Mouse (Mus musculus) adipocyte (in vitro differentiated cells): Measurements from ENCODE around the gene Klhl33.
"Not testable (repeated sequence)": the region's sequence is repeated elsewhere in the genome, so short reads cannot be mapped to it uniquely, and the experiment has no call there.

Experiments used
- DNase-seq: peaks from one replicate; pipeline ENCODE4 v3.0.0-alpha.2; 2016; ENCODE audit warnings: low spot score

Gene Klhl33

DNA sequence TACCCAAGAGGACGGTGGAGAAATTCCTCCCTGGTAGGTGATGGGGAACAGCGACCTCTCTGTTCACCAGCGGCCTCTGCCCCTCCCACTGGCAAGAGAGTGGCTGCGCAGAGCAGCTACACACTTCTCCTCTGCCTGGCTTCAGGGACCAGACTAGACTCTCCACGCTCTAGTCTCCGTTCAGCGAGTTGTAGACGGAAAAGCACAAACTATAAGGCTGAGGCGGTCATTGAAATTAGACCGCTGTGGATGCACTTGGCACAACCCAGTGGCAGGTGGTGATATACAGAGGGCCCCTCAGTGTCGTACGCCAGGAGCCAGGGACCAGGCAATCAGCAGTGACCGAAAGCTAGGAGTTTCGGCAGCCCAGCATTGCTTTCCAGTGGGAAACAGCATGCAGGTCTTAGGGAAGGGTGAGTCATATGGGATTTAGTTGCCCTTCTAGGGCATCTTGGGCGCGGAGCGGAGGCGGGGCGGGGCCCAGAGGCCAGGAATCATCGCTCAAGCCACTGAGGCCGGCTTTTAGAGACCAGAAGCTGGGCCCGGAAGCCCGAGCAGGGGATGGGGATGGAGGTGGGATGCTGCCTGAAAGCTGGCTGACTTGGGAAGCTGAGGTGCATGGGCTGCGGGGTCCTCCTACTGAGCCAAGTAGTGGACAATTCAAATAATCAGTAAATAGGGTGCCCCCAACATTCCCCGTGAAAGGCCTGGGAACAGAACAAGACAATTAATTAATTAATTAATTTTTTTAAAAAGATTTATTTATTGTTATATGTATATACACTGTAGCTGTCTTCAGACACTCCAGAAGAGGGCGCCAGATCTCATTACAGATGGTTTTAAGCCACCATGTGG is 6.9 kb upstream of the Klhl33 start:
- DNase-seq: no peak

DNA sequence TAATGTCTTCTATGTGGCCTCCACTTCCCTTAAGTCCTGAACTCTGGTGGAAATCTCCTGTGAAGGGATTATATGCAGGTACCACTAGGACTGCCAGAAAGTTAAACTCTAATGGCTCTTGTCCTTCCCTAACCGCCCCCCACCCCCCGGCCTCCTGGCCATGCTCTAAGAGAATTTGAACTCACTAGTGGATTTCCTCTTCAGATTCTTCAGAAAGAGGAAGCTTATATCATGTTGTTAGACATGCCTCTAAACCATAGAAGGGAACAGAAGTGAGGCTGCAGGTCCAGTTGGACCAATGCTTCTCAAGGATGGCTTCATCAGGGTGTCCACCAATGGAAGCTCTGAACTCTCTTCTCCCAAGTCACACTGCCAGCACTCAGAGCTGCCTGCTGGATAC is 685 bp upstream of the Klhl33 start:
- DNase-seq: not testable (repeated sequence)

DNA sequence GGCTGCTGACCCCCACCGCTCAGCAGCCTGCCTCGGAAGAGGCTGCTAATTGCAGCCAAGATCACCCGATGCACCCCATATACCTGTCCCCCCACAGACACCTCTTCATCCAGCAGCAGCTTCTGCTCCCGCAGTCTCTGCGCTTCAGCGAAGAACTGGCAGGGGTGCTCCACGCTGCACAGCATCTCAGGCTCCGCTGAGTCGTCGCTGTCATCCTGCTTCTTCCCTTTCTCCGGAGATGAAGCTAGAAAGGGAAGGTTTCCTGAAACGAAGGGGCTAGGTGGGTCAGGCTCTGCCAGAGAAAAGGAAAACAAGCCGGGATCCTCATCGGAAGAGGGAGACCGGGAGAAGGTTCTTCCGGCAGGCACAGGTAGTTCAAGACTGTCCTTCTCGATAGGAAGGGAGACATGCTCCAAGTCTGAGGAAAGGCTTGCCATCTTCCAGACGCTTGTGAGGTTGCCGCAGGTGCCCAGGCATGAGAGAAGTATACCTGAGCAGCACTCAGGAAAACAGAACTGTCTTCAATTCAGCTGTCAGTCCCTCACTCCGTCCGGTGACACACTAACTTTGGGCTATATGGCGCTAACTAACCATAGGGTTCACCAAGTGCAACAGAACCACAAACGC is 447 bp downstream of the Klhl33 start:
- DNase-seq: no peak

DNA sequence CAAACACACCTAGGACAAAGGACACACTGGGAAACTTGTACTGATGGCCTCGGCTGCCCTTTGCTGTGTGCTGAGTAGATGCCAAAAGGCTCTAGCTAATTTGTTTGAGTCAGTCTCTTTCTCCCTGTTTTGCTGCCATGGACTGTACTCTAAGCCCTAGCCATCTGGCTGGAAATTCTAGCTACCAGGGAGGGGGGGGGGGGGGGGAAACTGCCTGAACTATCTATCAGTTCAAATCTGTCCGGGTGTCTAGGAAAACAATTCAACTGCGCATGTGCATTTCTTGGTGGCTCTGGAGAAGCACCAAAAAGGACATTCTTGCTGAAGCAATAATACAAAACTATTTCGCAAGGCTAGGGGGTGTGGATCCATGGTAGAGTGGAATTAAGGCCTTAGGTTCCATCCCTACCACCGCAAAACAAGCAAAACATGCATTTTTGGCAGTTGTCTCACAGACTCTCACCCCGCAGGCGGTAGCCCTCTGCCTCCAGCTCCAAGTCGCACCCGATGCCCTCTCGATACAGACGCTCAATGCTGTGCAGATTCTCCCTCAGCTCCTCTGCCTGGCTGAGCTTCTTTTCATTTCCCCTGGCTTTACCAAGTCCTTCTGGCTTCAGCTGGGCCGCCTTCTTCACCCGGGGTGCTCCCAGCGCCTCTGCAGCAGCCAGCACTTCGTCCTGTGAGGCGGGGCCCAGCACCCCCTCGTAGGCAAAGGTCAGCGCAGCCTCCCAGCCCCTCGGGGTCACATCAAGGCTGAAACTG is 1.1 kb downstream of the Klhl33 start:
- DNase-seq: peak; percentile 98

DNA sequence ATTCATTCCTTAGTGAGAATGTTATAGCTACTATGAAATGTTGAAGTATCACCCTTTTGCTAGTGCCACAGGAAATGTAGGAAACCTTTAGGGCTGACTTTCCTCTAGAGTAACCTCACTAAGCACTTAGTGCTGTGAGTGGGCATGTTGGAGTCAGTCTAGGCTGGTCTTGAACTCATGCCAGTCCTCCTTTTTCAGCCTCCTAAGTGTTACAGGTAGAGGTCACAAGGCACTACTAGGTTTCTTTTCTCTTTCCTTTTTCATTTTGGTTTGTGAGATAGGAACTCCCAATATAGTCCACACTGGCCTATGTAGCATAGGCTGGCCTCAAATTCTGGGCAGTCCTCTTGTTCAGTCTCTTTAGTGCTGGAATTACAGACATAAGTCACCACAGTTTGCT is 1.9 kb downstream of the Klhl33 start:
- DNase-seq: no peak

DNA sequence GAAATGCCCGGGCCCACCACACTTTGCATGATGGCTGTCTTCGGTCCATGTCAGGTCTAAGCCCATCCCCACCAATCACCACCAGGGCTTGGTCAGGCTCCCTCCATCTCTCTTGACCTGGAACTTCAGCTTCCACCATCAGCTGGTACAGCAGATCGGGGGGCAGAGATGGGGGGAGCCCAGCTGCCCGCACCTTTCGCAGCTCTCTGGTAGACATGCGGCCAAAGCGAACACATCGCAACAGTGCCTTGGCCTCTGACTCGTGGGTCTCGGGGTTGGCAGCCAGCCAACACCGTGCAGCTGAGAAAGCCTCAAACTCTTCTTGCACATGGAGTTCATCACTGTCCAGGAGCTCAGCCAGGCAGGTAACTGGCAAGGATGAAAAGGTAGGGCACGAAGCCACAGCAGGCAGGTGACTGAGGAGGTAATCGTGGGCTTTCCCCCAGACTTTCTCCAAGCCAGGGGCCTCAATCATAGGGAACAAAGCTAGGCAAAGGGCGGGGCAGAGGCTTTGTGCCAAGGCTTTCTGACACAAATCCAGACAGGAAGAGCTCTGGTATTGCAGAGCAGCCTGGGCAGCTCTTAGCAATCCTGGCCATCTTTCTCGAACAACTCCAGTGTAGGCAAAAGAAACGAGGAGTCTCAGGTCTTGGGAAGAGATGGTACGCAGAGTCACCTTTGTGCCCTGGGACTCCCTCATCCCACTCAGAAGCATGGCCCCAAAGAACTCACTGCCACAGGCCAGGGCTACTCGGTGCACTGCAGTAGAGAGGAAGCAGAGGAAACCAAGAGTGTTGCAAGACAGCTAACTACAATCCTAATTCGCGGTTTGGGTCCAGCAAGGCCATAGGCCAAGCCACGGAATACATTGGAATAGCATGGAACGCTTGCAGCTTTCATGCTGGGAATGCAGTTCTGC is 4.5 kb downstream of the Klhl33 start:
- peak; percentile 64 for DNase-seq

DNA sequence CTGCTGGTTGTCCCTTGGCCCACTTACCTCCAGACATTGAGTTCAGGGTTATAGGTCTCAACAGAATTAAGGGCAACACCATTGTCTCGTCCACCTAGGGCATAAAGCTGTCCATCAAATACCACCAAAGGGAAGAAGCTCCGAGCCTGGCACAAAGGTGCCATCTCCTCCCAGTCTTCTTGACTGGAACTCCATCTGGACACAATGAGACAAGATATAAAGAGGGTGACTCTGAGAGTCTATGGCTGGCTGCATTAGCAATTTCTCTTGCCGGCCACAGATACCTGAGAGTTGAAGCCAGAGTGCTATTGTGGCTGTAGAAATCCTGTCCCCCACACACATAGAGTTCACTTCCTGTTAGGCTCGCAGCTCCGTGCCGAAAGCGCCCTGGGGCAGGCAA is 5.2 kb downstream of the Klhl33 start:
- no peak for DNase-seq

DNA sequence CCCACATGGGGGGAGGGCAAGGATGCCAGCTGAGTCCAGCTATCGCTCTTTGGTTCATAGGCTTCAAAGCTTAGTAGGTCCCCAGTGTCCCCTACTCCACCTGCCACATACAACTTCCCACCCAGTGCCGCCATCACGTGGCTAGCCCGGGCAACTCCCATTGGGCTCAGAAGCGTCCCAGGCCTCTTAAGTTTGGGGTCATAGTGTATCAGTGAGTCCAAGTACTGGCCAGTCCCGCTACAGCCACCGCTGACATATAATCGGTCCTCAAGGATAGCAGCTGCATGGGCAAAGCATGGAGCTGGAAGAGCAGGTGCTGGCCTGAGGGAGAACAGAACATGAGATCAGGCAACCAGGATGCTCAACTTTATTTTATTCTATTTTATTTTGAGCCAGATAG is 5.7 kb downstream of the Klhl33 start:
- no peak for DNase-seq

DNA sequence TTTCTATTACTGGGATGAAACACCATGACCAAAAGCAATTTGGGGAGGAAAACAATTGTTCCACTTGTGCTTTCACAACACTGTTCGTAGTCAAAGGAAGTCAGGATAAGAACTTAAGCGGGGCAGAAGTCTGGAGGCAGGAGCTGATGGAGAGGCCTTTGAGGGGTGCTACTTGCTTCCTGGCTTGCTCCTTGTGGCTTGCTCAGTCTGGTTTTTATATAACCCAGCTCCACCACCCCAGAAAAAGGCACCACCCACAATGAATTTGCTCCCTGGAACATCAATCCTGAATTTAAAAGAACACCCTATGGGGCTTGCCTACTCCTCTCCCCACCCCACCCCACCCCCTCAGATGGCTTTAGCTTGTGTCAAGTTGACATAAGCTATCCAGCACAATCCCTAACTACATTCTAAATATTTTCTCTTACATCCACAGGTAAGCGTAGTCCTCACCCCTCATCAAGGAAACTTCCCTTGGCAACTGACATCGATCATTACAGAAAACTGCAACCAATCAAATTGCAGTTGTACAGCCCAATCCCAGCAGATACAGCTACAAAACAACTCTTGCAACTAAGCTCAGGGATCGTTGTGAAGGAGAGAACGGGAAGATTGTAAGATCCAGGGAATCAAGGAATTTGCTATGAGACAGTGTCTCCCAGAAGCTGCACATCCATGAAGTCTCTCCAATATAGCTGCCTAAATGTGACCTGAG is 20.9 kb downstream of the Klhl33 start:
- DNase-seq: no peak

DNA sequence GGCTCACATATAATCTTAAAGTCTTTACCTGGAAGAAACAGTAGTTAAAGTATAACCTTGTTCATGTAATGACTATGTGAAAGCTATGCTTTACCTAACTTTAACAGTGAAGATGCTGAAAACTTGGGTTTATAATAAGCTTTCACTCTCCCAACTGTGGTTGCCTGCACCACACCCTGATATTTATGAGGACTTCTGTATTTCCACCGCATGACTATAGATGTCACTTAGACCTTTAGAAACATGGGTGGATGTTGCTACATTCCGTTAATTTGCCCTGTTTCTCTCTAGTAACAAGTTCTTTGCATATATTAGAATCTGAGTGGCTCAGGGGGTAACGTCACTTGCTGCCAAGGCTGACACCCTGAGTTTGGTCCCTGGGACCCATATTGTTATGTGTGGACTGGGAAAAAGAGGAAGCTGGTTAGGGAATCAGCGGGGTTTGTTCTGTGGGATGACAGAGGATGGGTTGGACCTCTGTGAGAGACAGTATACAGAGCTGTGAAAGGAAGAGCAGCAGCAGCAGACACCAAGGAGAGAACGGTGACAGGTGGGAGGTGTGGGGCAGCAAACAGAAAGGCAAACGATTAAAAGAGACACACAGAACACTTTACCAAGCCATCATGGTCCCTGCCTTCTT is 21.6 kb downstream of the Klhl33 start:
- no peak for DNase-seq

DNA sequence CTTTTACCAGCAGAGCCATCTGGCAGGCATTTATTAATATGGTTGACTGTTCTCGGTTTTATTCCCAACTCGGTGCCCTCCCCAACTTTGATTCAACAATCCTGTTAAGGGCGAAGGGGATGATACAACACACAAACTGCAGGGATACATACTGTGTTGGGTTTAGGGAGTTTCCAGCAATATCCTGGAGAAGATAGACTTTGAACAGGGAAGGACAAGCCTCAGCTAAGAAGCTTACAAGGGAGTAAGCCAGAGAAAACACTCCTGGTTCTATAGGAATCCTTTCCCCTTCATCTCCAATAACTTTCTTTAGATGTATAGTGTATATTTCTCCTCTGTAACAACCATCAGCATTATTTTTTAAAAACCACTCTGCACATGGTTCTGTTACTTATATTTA is 22.1 kb downstream of the Klhl33 start:
- no peak for DNase-seq

DNA sequence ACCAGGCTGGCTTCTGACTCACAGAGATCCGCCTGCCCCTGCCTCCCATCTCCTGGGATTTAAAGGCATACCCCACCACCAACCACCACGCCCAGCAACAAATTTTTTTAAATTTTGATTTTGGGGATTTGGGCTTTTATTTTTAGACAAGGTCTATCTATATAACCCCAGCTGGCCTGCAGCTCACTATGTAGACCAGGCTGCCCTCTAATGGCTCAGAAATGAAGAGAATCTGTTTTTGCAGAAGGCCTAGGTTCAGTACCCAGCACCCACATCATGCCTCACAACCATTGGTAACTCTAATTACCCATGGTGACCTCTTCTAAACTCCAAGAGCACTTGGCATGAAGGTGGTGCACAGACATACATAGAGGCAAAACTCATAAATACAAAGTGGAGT is 26.0 kb downstream of the Klhl33 start:
- DNase-seq: no peak

DNA sequence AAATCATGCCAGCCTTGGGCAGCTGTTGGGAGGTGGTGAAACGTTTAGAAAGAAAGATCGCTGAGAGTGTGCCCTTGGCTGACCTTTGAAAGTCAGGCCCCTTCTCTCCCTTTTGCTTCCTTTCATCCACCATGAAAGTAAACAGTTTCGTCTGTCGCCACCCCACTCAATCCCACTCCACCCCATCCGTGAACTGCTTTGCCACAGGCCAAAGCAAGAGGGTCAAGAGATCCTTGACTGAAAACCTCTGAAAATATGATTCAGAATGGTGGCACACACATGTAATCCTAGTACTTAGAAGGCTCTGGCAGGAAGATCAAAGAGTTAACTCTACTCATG is 26.5 kb downstream of the Klhl33 start:
- DNase-seq: no peak

DNA sequence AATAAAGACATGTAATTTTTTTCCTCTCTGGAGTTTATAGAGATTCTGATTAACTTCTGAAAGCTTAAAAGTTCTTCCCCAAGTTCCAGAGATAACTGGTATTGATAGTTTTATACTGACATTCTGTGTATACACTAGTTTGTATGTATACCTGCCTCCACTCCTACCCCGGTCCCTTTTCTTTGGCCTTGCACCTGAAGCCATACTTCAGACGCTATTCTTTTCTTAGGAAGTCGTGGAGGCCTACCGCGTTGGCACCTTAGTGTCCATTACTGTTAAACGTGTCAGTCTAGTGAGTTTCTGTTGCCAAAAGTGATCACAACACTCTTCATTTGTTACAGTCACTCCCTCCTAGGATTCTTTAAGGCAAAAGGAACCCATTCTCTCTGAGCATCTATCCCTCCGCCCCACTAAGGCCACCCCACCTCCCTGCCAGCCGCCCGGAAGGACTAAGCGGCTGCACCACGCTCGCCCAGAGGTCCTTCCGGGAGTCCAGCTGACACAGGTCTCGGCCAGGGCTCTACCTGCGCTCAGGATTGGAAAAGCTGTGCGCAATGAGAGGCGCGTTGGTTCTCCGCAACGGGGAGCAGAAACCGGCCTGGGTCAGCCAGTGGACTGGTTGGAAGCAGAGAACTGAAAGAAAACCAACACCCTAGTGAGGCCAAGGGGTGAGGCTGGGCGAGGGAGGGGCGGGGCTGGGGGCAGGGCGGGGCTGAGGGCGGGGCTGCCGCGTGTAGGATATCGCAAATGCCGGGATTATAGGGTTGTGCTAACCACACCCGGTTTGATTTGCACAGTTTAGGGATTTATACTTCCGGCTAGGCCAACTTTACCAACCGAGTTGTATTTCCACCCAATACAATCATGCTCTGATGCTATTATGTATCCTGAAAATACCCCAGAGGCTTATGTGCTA is 27.2 kb downstream of the Klhl33 start, which contains the start of gene Tep1:
TSS of gene Tep1 (minus strand) at position 672 of the 916 bp plus-strand sequence.
- peak; percentile 86 for DNase-seq

DNA sequence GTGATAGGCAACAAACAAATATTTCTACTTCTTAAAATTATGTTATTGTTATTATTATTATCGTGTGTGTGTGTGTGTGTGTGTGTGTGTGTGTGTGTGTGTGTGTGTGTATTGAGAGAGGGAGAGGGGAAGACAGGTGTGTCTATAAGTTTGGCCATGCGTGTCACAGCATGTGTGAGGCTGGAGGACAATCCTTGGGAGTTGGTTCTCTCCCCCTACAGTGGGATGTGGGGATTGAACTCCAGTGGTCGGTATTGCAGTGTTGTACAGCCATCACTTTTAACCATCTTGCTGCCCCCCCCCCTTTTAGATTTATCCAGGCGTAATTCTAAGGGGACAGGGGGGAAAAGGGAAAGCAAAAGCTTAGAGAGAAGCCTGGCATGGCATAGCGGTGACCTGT is 28.7 kb downstream of the Klhl33 start:
- no peak for DNase-seq

DNA sequence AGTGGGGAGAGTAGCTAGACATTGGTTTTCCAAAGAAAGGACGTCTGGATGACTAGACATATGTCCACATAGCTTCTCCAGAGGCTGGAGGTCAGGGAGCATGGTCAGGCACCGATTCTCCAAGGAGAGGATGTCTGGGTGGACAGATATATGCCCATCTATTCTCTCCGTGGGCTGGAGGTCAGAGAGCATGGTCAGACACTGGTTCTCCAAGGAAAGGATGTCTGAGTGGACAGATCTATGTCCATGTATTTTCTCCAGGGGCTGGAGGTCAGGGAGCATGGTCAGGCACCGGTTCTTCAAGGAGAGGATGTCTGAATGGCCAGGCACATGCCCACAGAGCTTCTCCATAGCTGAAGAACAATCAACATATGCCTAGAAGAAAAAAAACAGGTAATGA is 29.1 kb downstream of the Klhl33 start:
- no peak for DNase-seq

DNA sequence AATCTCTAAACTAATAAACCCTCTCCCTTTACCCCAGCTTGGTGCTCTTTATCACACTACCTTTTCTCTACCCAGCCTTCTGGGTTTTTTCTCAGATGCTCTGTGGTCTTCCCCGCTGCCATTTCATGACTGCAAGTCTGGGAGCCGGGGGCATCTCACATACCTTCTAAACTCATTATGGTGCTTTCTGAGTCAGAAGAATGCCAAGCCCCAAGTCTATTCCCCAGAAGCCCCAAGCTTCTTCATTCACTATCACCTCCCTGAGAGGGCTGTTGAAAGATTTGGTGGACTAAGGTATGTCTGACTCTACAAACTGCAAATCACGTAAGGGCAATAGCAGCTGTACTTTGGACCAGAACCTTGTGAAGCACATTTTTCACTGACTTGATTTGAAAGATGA is 30.3 kb downstream of the Klhl33 start:
- DNase-seq: no peak

DNA sequence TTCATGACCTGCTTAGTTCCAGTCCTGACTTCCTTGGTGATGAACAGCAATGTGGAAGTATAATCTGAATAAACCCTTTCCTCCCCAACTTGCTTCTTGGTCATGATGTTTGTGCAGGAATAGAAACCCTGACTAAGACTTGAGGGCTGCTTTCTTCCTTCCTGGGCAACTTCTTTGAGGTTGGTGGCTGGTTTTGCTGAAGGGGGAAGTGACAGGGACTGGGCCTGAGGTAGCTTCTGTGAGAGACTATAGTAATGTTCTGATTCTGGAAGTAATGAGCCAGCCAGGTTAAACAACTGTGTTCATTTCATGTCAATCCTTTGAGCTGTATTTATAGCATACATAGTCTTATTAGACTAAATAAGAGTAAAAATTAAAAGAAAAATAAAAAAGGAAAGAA is 32.3 kb downstream of the Klhl33 start:
- not testable (repeated sequence) for DNase-seq

DNA sequence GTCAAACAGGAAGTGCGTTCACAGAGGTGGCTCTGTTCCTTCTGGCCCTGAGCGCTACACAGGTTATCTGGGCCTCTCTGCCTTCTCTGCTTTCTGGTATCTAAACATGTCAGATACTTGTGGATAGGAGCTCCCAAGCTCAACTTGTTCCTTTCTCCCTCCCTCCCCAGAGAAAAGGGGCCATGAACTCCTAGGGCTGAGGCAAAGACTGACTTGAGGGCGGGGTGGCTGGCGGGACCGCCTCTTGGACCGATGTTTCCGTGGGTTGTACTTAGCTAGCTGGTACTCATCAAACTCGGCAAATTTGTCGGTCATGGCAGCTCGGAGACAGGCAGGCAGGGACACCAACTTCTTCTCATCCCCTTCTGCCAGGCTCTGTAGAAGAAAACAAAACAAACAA is 34.7 kb downstream of the Klhl33 start:
- no peak for DNase-seq

DNA sequence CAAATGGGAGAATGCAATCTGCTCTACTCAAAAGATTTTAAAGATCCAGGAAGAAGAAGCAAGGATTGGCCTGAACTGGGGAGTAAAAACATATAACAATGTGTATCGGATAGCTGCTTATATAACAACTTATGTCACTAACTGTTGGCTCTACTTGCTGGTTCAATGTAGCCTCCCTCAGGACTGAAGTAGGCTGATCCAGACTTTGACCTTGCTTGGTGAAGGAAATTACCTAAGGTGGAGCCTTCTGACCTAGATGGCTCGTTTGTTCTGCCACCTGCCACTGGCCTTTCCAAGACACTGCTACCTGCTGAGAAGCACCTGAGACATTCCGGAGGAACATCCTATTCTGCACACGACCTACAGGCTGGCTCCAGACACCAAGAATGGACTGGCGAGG is 41.5 kb downstream of the Klhl33 start:
- DNase-seq: no peak
